Mouse (Mus musculus) cortical plate, adult 2 months (tissue): ENCODE data around the gene Mnx1.

Experiments used
- CTCF ChIP-seq: fragments of 200-500 bp; IDR thresholded peaks from 2 replicates; pipeline ENCODE4 v1.5.1; 2011; ENCODE audit warnings: mild to moderate bottlenecking, control low read depth, low read length; ENCODE audit not compliant: insufficient read depth; ENCODE audit errors: extremely low read depth
- POLR2A ChIP-seq: fragments of 200-500 bp; IDR thresholded peaks from 2 replicates; pipeline ENCODE4 v1.6.1; 2011; ENCODE audit warnings: mild to moderate bottlenecking, low read length, control low read depth; ENCODE audit not compliant: insufficient read depth; ENCODE audit errors: extremely low read depth

- TF ChIP-seq POLR2A (no peak), CTCF (no peak)
Observed at GRCm38 (mm10) chr5:29487321-29487720, 9.1 kb upstream of the Mnx1 start.
